Mouse (Mus musculus) kidney, adult 2 months (tissue): ENCODE measurements at regions not wholly inside any gene's neighbourhood (a gene's known extent, or its start where the extent isn't known, plus 50 kb on each side); places are given as distances from the start of the nearest gene placed in this dataset.

Experiments used
- DNase-seq: peaks from one replicate; pipeline ENCODE4 v3.0.0; 2021
- H3K27ac ChIP-seq: fragments of 200-500 bp; 2 replicates; pipeline ENCODE4 v1.5.1; 2012; ENCODE audit warnings: low read depth, low read length, control low read depth, inconsistent platforms; ENCODE audit not compliant: insufficient read depth
- H3K27me3 ChIP-seq: fragments of 200-500 bp; replicated peaks from 2 replicates; pipeline ENCODE4 v1.6.1; 2012; ENCODE audit warnings: mild to moderate bottlenecking, moderate library complexity, low read length, inconsistent platforms; ENCODE audit not compliant: control insufficient read depth, insufficient read depth
- H3K36me3 ChIP-seq: fragments of 200-500 bp; 2 replicates; pipeline ENCODE4 v1.6.1; 2012; ENCODE audit warnings: mild to moderate bottlenecking, moderate library complexity, low read length, inconsistent platforms; ENCODE audit not compliant: control insufficient read depth, insufficient read depth
- H3K4me1 ChIP-seq: fragments of 200-500 bp; 2 replicates; pipeline ENCODE4 v1.6.1; 2011; ENCODE audit warnings: low read length; ENCODE audit not compliant: control insufficient read depth, insufficient read depth
- H3K4me3 ChIP-seq: fragments of 200-500 bp; 2 replicates; pipeline ENCODE4 v1.5.1; 2011; ENCODE audit warnings: mild to moderate bottlenecking, low read depth, low read length, control low read depth; ENCODE audit not compliant: insufficient read depth
- CTCF ChIP-seq: fragments of 200-500 bp; conservative IDR thresholded peaks from 2 replicates; pipeline ENCODE4 v1.5.1; 2011; ENCODE audit warnings: low read depth, mild to moderate bottlenecking, control low read depth, low read length, moderate library complexity, mixed read lengths; ENCODE audit not compliant: insufficient read depth, insufficient read length
- POLR2A ChIP-seq: fragments of 200-500 bp; IDR thresholded peaks from one replicate; pipeline ENCODE4 v1.6.1; 2011; ENCODE audit warnings: low read depth, low read length, control low read depth
- WGBS: fragments of 180-500 bp; shearing (Covaris S2); methylation state at CpG from one replicate; pipeline ENCODE4 v1.1.7; 2018; 5-methylcytosine and 5-hydroxymethylcytosine counted together

- no peak for DNase-seq
- Histone ChIP-seq H3K27ac (no peak overlapping the region), H3K27me3 (no peaks in the 10 kb centered on the region), H3K4me1 (no peaks in the 10 kb centered on the region), H3K4me3 (no peak overlapping the region), H3K36me3 (no peaks in the 10 kb centered on the region)
- WGBS, result 82% methylated on average over 3 of the region's 3 CpGs
- TF ChIP-seq POLR2A, result no peak
- TF ChIP-seq CTCF, result no peak
These were observed 528.5 kb downstream of the Fgf9 start for GRCm38 (mm10) chr14:58598867-58599266.

- Histone ChIP-seq H3K4me3 (no peak overlapping the region), H3K4me1 (no peaks in the 10 kb centered on the region), H3K36me3 (no peaks in the 10 kb centered on the region), H3K27ac (no peak overlapping the region), H3K27me3 (no peaks in the 10 kb centered on the region)
- no peak for TF ChIP-seq CTCF
- no peak for TF ChIP-seq POLR2A
- DNase-seq, result no peak
- WGBS, result 70% methylated on average over 2 of the region's 2 CpGs
These were observed 527.5 kb downstream of the Fgf9 start for GRCm38 (mm10) chr14:58597810-58598209.

DNA sequence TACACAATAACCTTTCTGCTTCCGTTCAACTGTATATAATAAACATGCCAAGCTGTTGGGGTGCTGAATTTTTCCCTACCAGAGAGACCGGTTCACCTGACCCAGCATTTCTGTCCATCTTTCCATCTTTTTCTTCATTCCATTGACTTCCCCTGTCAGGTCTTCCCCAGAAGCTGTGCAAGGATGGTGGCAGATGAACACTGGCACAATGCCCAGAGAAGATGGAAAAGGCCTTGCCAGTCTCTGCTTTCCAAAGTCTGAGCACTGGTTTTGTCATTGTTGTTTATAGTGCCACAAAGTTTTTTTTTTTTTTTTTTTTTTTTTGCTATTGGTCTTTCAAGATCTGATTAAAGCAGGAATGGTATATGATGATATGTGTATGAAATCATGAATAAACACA is 526.6 kb downstream of the Fgf9 start:
- Histone ChIP-seq H3K27me3 (no peaks in the 10 kb centered on the region), H3K4me3 (no peak overlapping the region), H3K4me1 (no peaks in the 10 kb centered on the region), H3K27ac (no peak overlapping the region), H3K36me3 (no peaks in the 10 kb centered on the region)
- no peak for TF ChIP-seq CTCF
- no peak for TF ChIP-seq POLR2A
- DNase-seq, result no peak
- whole genome bisulfite sequencing, result 87% methylated on average over 2 of the region's 2 CpGs

DNA sequence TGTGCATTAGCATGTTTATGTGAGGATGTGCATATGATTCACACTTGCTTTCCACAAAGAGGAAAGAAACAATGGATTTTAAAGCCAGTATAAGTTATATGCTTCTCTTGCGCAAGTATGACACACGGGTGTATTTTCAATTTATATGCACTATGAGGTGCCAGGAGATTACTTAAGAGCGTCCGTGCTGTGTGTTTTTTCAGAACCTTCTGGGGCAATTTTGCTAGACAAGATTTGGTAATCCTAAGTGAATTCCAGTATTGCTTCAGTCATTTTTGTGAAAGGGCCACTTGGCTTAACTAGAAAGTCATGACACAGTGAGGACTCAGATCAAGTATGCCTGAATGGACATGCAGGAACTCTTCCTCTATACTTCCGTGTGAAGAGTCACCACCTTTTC is 511.5 kb downstream of the Fgf9 start:
- WGBS, result 93% methylated on average over 5 of the region's 5 CpGs
- Histone ChIP-seq H3K4me3 (no peak overlapping the region), H3K27me3 (no peaks in the 10 kb centered on the region), H3K36me3 (no peaks in the 10 kb centered on the region), H3K27ac (no peak overlapping the region), H3K4me1 (no peaks in the 10 kb centered on the region)
- DNase-seq, result no peak
- TF ChIP-seq POLR2A (no peak), CTCF (no peak)

DNA sequence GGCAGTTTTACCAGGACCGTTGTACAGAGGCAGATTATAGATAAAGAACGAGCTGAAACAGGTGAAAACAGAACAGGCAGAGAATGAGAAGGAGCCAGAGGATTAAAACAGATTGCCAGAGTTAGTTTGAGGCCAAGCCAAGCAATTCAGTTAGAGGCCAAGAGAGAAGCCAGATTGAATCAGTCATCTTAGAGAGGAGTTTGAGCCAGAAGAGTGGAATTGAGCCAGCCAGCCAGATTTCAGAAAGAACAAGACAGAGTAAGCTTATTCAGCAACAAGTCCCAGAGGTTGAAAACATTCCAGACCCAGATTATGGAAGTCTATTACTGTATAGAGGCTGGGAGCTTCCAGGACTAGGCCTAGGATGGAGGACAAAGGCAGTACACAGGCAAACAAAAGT is 499.7 kb downstream of the Fgf9 start:
- Histone ChIP-seq H3K27ac (no peak overlapping the region), H3K36me3 (no peaks in the 10 kb centered on the region), H3K4me3 (no peak overlapping the region), H3K27me3 (no peaks in the 10 kb centered on the region), H3K4me1 (no peaks in the 10 kb centered on the region)
- WGBS, result 89% methylated on average over 2 of the region's 2 CpGs
- TF ChIP-seq POLR2A, result no peak
- TF ChIP-seq CTCF, result no peak
- no peak for DNase-seq

- Histone ChIP-seq H3K4me1 (no peaks in the 10 kb centered on the region), H3K4me3 (no peak overlapping the region), H3K27ac (no peak overlapping the region), H3K36me3 (no peaks in the 10 kb centered on the region), H3K27me3 (no peaks in the 10 kb centered on the region)
- TF ChIP-seq POLR2A, result no peak
- no peak for TF ChIP-seq CTCF
- DNase-seq, result no peak
These were observed 497.1 kb downstream of the Fgf9 start for GRCm38 (mm10) chr14:58567472-58567871.

DNA sequence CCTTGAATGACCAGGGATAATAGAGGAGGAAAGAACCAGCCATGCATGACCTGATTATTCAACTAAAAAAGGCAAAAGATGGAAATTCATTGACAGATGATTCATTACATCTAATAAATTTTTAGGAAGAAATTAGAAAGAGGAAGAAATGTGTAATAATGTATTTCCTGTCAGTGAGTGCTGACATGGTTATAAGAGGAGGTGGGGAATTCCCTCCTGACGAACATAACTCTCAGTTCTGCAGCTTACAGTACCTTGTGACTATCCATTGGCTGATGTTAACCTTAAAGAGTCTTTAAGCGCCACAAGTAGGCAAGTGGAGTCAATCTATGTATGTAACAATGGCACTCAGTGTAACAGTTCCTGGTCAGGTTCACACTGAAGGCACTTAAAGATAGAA is 492.7 kb downstream of the Fgf9 start:
- H3K36me3 ChIP-seq, result no peaks in the 10 kb centered on the region
- H3K27ac ChIP-seq, result no peak overlapping the region
- no peak for DNase-seq
- no peak overlapping the region for H3K4me3 ChIP-seq
- no peaks in the 10 kb centered on the region for H3K27me3 ChIP-seq
- TF ChIP-seq POLR2A (no peak), CTCF (no peak)
- 57% methylated on average over 2 of the region's 2 CpGs for WGBS
- no peaks in the 10 kb centered on the region for H3K4me1 ChIP-seq

GRCm38 (mm10) chr14:58550785-58551184 is 480.4 kb downstream of the Fgf9 start:
- Histone ChIP-seq H3K27me3 (no peaks in the 10 kb centered on the region), H3K36me3 (no peaks in the 10 kb centered on the region), H3K4me1 (no peaks in the 10 kb centered on the region), H3K4me3 (no peak overlapping the region), H3K27ac (no peak overlapping the region)
- WGBS, result 69% methylated on average over 2 of the region's 2 CpGs
- TF ChIP-seq POLR2A (no peak), CTCF (no peak)
- no peak for DNase-seq
